Mouse (Mus musculus) bone marrow, adult 2 months (tissue): ENCODE results near the gene Rassf5.

Source experiments
- CTCF ChIP-seq: fragments of 200-500 bp; IDR thresholded peaks from 2 replicates; pipeline ENCODE4 v1.5.1; 2011; ENCODE audit warnings: low read length, control low read depth; ENCODE audit not compliant: control insufficient read depth, insufficient read depth
- POLR2A ChIP-seq: fragments of 200-500 bp; IDR thresholded peaks from 2 replicates; pipeline ENCODE4 v1.6.1; 2011; ENCODE audit warnings: low read depth, mild to moderate bottlenecking, control low read depth, low read length, borderline replicate concordance; ENCODE audit not compliant: control insufficient read depth

DNA sequence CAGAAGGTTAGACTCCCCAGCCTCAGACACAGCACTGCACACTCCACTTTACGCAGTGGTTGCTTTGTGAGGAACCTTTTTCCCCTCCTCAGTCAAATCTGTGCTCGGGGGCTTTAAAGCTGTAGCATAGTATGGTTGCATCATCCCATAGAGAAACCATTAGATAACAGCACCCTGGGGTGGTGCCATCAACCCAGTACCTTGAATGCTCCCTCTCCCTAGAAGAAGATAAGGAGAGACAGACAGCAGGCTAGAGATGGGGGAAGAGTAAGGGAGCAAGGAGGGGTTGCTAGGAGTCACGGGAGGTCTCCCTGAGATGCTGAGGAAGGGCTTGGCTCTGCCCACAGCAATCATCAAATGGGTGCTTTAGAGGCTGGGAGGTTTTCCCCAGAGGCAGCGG is 43.7 kb downstream of the Rassf5 start:
- no peak for TF ChIP-seq POLR2A
- TF ChIP-seq CTCF = no peak
